Comparison of ENCODE assay signal across 9 mouse cellular contexts in genomic region chr9:20760813-20761212, GRCm38 (mm10). TPM values are rescaled to one million over a fixed set of nuclear protein-coding genes. Genes with fewer than 3 reads are reported as not detected.
DNase-seq lines count a peak whose midpoint lies in the region; ATAC-seq lines count a peak whose summit lies in the region.
"Had no signal": no experiment of that assay in that cellular context is flagged by ENCODE, and none has a peak within 500 bp of the region (broad histone marks: within the 10 kb centered on the region; RNA-seq: fewer than 3 reads in every experiment).

No protein-coding gene starts in this region.

- DNase-seq in 416B (ENCODE audit: low read depth) = peak; percentile 41
- peak; percentile 98 for DNase-seq in adipocyte (ENCODE audit: low spot score)
- DNase-seq in kidney, postnatal 36 days = peak; percentile 69 to 79
- no peak for DNase-seq in T-cell, adult 2 months (ENCODE audit: low spot score)
- DNase-seq in frontal cortex, postnatal 25 days (ENCODE audit: low spot score in 2 of 2) = no peak
- no peak for DNase-seq in thymus, postnatal 4 days

- peak; percentile 34 for ATAC-seq in granulocyte monocyte progenitor cell, adult 5-6 weeks (replicated peaks; ENCODE audit: poor library complexity, severe bottlenecking)
- no peak for ATAC-seq in monocyte, adult 5-6 weeks (replicated peaks; ENCODE audit: insufficient number of reproducible peaks, low FRiP score, low TSS enrichment, poor library complexity, severe bottlenecking)

RNA-seq across cellular contexts. Expression of gene Olfm2, which starts 14.7 kb away (rescaled TPM):
- total RNA-seq in granulocyte monocyte progenitor cell, adult 5-6 weeks (2014; fragmentation: Nextera tagmentation) = not detected in 2 replicates
- total RNA-seq in granulocyte monocyte progenitor cell, adult 5-6 weeks (2017) = 0.09 TPM in 1 of 2 replicates, not detected in the other
- not detected in 3 replicates for total RNA-seq in monocyte, adult 5-6 weeks (2017)

RNA-seq across cellular contexts. Expression of gene Col5a3, which starts 54.1 kb away (rescaled TPM):
- total RNA-seq in granulocyte monocyte progenitor cell, adult 5-6 weeks (2014; fragmentation: Nextera tagmentation) = 0.28 and 0.41 TPM in 2 replicates
- 0.60 and 0.62 TPM in 2 replicates for total RNA-seq in granulocyte monocyte progenitor cell, adult 5-6 weeks (2017)
- total RNA-seq in monocyte, adult 5-6 weeks (2017) = 0.11 TPM in 1 of 3 replicates, not detected in the others

RNA-seq across cellular contexts. Expression of gene Rdh8, which starts 57.5 kb away (rescaled TPM):
- total RNA-seq in granulocyte monocyte progenitor cell, adult 5-6 weeks (2014; fragmentation: Nextera tagmentation) = not detected in 2 replicates
- total RNA-seq in granulocyte monocyte progenitor cell, adult 5-6 weeks (2017) = not detected in 2 replicates
- total RNA-seq in monocyte, adult 5-6 weeks (2017) = not detected in 3 replicates
- total RNA-seq: left cerebral cortex, postnatal 10 days had no signal

Comparison
In these comparisons a context has a peak if more than half of its experiments do, and no peak if none do; other contexts are left out.
1. DNase-seq: peak in 416B (single experiment), adipocyte (single experiment) and kidney, postnatal 36 days (2 of 2); none in T-cell, adult 2 months (single experiment), frontal cortex, postnatal 25 days (0 of 2) and thymus, postnatal 4 days (single experiment).